8 mouse cellular contexts compared by ENCODE assay signal in genomic region chr11:87591526-87592353, GRCm38 (mm10). TPM values are rescaled to one million over a fixed set of nuclear protein-coding genes. Genes with fewer than 3 reads are reported as not detected.
DNase-seq lines count a peak whose midpoint lies in the region; ATAC-seq lines count a peak whose summit lies in the region.

Gene Mtmr4 (plus strand): TSS chr11:87592162.

- DNase-seq in adipocyte (ENCODE audit: low spot score): peak; percentile 100
- peak; percentile 99 for DNase-seq in embryo, embryonic 10 days (ENCODE audit: low spot score)
- peak; percentile 97 for DNase-seq in gastrocnemius, postnatal 10 days
- peak; percentile 99 for DNase-seq in induced T-regulatory cell, adult 2 months (ENCODE audit: low read depth)
- peak; percentile 100 for DNase-seq in left cerebral cortex, postnatal 10 days (ENCODE audit: extremely low spot score in 1 of 2, low spot score in 2 of 2)
- peak; percentile 100 for DNase-seq in right cerebral cortex, postnatal 25 days
- DNase-seq in urinary bladder, postnatal 4 days (ENCODE audit: low spot score in 2 of 2): peak; percentile 99 to 100

- intact Hi-C loops in left cerebral cortex, postnatal 10 days (cut with DNase I): no loop called here

- peak; percentile 93 for ATAC-seq in megakaryocyte-erythroid progenitor cell, adult 5-6 weeks (replicated peaks; ENCODE audit: low FRiP score, low TSS enrichment, poor library complexity, severe bottlenecking)

RNA-seq across cellular contexts. Expression of gene Mtmr4, which starts in this region (rescaled TPM):
- 10 to 100 TPM; 10.9 to 13.3 TPM for total RNA-seq in gastrocnemius, postnatal 10 days (2021)
- total RNA-seq in left cerebral cortex, postnatal 10 days (2021): 10 to 100 TPM; 82.6 to 90.3 TPM
- total RNA-seq in megakaryocyte-erythroid progenitor cell, adult 5-6 weeks (2014; fragmentation: Nextera tagmentation): 18.7 and 31.1 TPM in 2 replicates
- 19.9 and 21.8 TPM in 2 replicates for total RNA-seq in megakaryocyte-erythroid progenitor cell, adult 5-6 weeks (2017)

Comparison
In these comparisons a context has a peak if more than half of its experiments do, and no peak if none do; other contexts are left out.
1. Peak in every context shown above with its lines: DNase-seq and ATAC-seq.